Mouse (Mus musculus): ENCODE measurements at regions not wholly inside any gene's neighbourhood (a gene's known extent, or its start where the extent isn't known, plus 50 kb on each side); places are given as distances from the start of the nearest gene placed in this dataset.

GRCm38 (mm10) chr4:124215077-124215476 is 297.3 kb upstream of the 4930535I16Rik start:
- TF ChIP-seq CTCF (IDR thresholded peaks at IDR 0.05; ENCODE audit: low read depth, low read length) (no peak), POLR2A (IDR thresholded peaks at IDR 0.05; ENCODE audit: borderline replicate concordance, low read depth, low read length) (no peak)
